Mouse (Mus musculus): ENCODE data around the gene Gm21833. TPM values are rescaled to one million over a fixed set of nuclear protein-coding genes. Genes with fewer than 3 reads are reported as not detected.
"Not testable (repeated sequence)": the region's sequence is repeated elsewhere in the genome, so short reads cannot be mapped to it uniquely, and the experiment has no call there.

The Gm21833 gene
- not detected for total RNA-seq (2022)

- not testable (repeated sequence) for DNase-seq (ENCODE audit: low spot score)
These were observed at the start of gene Gm21833 for GRCm38 (mm10) chr16:82828082-82828481. Gene Gm21833 (plus strand): TSS chr16:82828382.

- no peak for DNase-seq (ENCODE audit: low spot score)
These were observed 38.7 kb upstream of the Gm21833 start for GRCm38 (mm10) chr16:82789521-82789920.

- no peak for DNase-seq (ENCODE audit: low spot score)
These were observed 31.7 kb upstream of the Gm21833 start for GRCm38 (mm10) chr16:82796489-82796888.

GRCm38 (mm10) chr16:82815255-82815654, 12.9 kb upstream of the Gm21833 start:
- DNase-seq (ENCODE audit: low spot score) = no peak

GRCm38 (mm10) chr16:82816615-82817014, 11.6 kb upstream of the Gm21833 start:
- DNase-seq (ENCODE audit: low spot score) = no peak

GRCm38 (mm10) chr16:82855752-82856151, 27.6 kb downstream of the Gm21833 start:
- no peak for DNase-seq (ENCODE audit: low spot score)

GRCm38 (mm10) chr16:82864590-82864989, 36.4 kb downstream of the Gm21833 start:
- no peak for DNase-seq (ENCODE audit: low spot score)
